Mouse (Mus musculus): ENCODE measurements at regions not wholly inside any gene's neighbourhood (a gene's known extent, or its start where the extent isn't known, plus 50 kb on each side); places are given as distances from the start of the nearest gene placed in this dataset.

DNA sequence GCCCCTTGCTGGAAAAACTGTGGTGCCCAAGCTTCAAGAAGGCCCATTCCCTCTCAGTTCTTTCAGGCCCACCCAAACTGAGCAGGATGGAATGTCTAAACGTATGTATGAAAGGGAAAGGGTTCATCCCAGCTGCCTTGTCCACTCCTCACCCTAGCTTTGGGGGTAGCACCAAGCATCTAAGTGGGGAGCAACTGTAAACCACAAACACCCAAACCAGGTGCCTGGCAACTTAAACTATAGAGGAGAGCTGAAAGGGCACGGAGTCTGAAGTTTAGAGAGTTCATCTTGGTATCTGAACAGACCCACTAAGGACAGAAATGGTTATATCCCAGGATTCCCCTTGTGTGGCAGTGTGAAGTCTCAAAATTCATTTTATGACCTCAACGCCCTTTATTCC is 90.1 kb upstream of the Ssbp2 start:
- no peak for DNase-seq (ENCODE audit: low spot score in 2 of 2)

DNA sequence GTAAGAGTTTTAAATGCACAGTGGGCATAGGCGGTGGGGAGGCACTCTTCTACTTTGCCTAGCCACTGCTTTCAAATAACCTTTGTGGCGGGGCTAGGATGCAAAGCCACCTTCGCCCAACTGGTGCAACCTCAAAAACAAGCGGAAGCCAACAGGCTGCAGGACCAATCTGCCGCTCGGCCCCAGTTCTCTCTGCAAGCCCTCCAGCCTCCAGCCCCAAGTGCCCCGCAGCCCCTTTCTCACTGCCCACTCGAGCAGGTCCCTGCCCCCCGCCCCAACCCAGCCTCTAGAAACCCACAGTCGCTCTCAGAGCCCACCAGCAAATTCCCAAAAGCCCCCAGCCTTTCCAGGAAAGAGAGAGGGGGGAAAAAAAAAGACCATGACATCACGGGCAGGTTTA is 89.6 kb upstream of the Ssbp2 start:
- DNase-seq (ENCODE audit: low spot score in 2 of 2) = no peak

- peak; percentile 93 to 94 for DNase-seq (ENCODE audit: low spot score in 2 of 2)
Measured at GRCm38 (mm10) chr13:91370886-91371595, 89.0 kb upstream of the Ssbp2 start.

GRCm38 (mm10) chr13:91371596-91371987 is 88.5 kb upstream of the Ssbp2 start:
- DNase-seq (ENCODE audit: low spot score in 2 of 2) = no peak

- no peak for DNase-seq (ENCODE audit: low spot score in 2 of 2)
Measured at GRCm38 (mm10) chr13:91372130-91372875, 87.8 kb upstream of the Ssbp2 start.

GRCm38 (mm10) chr13:91374141-91374540 is 85.9 kb upstream of the Ssbp2 start:
- DNase-seq (ENCODE audit: low spot score in 2 of 2) = no peak

GRCm38 (mm10) chr13:91376556-91376955 is 83.5 kb upstream of the Ssbp2 start:
- no peak for DNase-seq (ENCODE audit: low spot score in 2 of 2)

GRCm38 (mm10) chr13:91377428-91377827 is 82.7 kb upstream of the Ssbp2 start:
- DNase-seq (ENCODE audit: low spot score in 2 of 2) = no peak

DNA sequence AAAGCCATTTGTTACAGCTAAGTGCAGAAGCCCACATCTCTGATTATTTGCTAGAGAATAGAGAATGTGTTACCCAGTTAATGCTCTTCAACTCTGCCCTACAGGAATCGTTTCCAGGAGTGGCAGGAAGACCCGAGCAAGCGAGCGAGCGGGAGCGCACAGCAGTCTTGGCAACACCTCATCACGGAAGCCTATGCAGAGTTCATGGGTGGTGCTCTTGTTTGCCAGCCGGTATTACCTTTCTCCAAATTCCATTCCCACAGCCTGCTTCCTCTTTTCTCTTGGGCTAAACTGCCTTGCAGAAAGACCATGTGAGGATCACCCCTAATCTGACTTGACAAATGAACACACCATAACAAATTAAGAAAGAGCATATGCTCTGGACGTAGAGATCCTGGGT is 82.1 kb upstream of the Ssbp2 start:
- DNase-seq (ENCODE audit: low spot score in 2 of 2) = no peak

DNA sequence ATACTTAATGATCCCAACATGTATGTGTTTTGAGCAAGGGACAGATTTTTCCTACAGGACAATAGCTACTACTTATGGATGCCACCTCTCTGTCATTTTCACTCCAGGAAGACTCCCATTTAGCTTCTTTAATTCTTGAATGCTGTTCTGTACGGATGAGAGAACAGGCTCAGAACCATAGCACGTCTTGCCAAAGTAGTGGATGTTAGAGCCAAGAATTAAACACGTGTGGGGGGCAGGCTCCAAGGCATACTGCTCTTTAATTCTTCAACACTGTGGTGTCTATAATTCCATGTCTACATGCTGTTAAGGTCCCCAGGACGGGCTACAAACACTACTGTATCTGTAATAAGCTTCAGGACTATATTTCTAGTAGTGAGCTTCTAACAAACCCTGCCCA is 74.7 kb upstream of the Ssbp2 start:
- no peak for DNase-seq (ENCODE audit: low spot score in 2 of 2)

GRCm38 (mm10) chr13:91387913-91388312 is 72.2 kb upstream of the Ssbp2 start:
- DNase-seq (ENCODE audit: low spot score in 2 of 2) = peak in 1 of 2 experiments; percentile 18

DNA sequence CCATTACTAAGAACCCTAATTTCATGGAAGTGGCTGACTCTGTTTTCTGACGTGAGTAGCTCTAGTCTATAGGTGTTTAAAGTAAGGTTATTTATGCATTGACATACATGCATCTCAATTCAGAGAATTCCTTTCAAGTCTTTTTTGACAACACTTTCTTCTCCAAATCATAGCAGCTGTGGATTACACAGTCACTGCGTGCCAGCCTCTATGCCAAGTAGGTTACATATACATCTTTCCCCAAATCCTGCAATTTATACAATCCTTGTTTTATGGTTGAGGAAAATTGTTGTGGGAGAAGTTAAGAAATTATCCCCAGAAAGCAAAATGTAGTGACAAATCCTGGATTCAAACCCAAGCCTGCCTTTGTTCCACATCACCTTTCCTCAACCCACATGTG is 56.5 kb upstream of the Ssbp2 start:
- DNase-seq (ENCODE audit: low spot score in 2 of 2) = no peak

DNA sequence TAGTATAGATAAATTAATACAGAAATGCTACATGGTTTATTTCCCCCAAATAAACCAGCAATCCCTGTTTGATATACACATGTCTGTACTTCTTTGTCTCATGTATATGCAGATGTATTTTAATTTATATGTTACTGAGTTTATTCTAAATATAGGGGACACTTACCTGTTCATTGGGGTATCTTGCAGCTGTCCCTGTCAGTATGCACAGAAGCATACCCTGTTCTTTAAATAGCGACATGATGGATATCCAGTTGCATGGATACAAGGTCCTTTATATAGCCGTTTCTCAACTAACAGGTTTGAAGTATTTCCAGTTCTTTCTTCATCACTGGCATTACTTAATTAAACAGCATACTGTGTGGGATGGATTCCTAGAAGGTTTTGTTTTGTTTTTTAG is 55.1 kb upstream of the Ssbp2 start:
- no peak for DNase-seq (ENCODE audit: low spot score in 2 of 2)

GRCm38 (mm10) chr13:91410116-91410515 is 50.0 kb upstream of the Ssbp2 start:
- no peak for DNase-seq (ENCODE audit: low spot score in 2 of 2)
